Mouse (Mus musculus) intestine, postnatal 0 days (tissue): Measurements from ENCODE around the gene Uhrf1bp1l. TPM values are rescaled to one million over a fixed set of nuclear protein-coding genes. Genes with fewer than 3 reads are reported as not detected.

Experiments used
- ATAC-seq: fragments of 200-750 bp; cut with Nextera tagmentation; 2 replicates; pipeline ENCODE4 v1.8.0; 2017; ENCODE audit warnings: mild to moderate bottlenecking, moderate TSS enrichment, moderate library complexity
- H3K27ac ChIP-seq: fragments of 300-500 bp; sonication (generic); 2 replicates; pipeline ENCODE4 v1.5.1; 2014; ENCODE audit warnings: mild to moderate bottlenecking, low read depth, low read length, moderate library complexity
- H3K27me3 ChIP-seq: fragments of 300-500 bp; sonication (generic); replicated peaks from 2 replicates; pipeline ENCODE4 v1.6.1; 2014; ENCODE audit warnings: low read length, mixed read lengths; ENCODE audit not compliant: control insufficient read depth, insufficient read depth
- H3K36me3 ChIP-seq: fragments of 300-500 bp; sonication (generic); 2 replicates; pipeline ENCODE4 v1.6.1; 2014; ENCODE audit warnings: mild to moderate bottlenecking, moderate library complexity; ENCODE audit not compliant: control insufficient read depth, insufficient read depth
- H3K4me1 ChIP-seq: fragments of 300-500 bp; sonication (generic); replicated peaks from 2 replicates; pipeline ENCODE4 v1.6.1; 2014; ENCODE audit warnings: antibody characterized with exemption, low read length, mixed read lengths; ENCODE audit not compliant: control insufficient read depth, insufficient read depth
- H3K4me2 ChIP-seq: fragments of 300-500 bp; sonication (generic); replicated peaks from 2 replicates; pipeline ENCODE4 v1.6.1; 2014; ENCODE audit warnings: low read depth, mild to moderate bottlenecking, moderate library complexity
- H3K4me3 ChIP-seq: fragments of 300-500 bp; sonication (generic); 2 replicates; pipeline ENCODE4 v1.5.1; 2014; ENCODE audit warnings: low read depth, low read length
- H3K9ac ChIP-seq: fragments of 300-500 bp; sonication (generic); 2 replicates; pipeline ENCODE4 v1.6.1; 2014; ENCODE audit warnings: mild to moderate bottlenecking, low read depth, low read length
- H3K9me3 ChIP-seq: fragments of 300-500 bp; sonication (generic); 2 replicates; pipeline ENCODE4 v1.6.1; 2016; ENCODE audit warnings: mixed run types; ENCODE audit not compliant: control insufficient read depth
- CTCF ChIP-seq: sonication (generic); IDR thresholded peaks from 2 replicates; pipeline ENCODE4 v1.5.1; 2016; ENCODE audit warnings: low read depth, mild to moderate bottlenecking, control low read depth, antibody characterized with exemption, moderate library complexity
- WGBS: fragments of 180-500 bp; shearing (Covaris S2); extraction: QIAGEN DNeasy Blood & Tissue Kit; methylation state at CpG from one replicate; pipeline ENCODE4 v1.1.7; 2014; 5-methylcytosine and 5-hydroxymethylcytosine counted together
- polyA plus RNA-seq: library from polyadenylated mRNA; unstranded; fragments of >200 nt; fragmentation: Nextera tagmentation; extraction: Ambion mirVana; gene quantifications from 2 replicates; pipeline ENCODE4 v1.2.1, GENCODE M21; 2015

The Uhrf1bp1l gene
- polyA plus RNA-seq, 1 experiment from 2014 or later: 8.0 TPM

DNA sequence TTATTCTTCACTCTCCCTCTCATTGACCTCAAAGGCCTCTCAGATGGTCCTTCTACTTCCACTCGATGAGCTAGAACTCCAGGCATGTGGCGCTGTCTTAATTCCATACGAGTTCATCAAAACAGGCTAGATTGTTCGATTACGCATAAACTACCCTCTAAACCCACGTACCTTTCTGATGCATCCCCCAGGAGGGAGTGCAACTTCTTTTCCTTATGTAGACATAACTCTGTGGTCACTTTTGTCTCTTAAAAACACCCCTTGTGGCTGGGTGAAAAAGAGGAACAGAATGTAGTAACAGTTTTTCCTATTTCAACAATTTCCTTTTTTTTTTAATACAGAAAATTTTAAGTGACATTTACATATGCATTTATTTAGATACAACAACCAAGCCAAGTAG is 3.8 kb upstream of the Uhrf1bp1l start:
- WGBS: 80% methylated on average over 6 of the region's 6 CpGs

GRCm38 (mm10) chr10:89743266-89743665 is 1.5 kb upstream of the Uhrf1bp1l start:
- TF ChIP-seq CTCF: no peak
- Histone ChIP-seq H3K9me3 (no peaks in the 10 kb centered on the region), H3K4me1 (peaks cover 6% of the 10 kb centered on the region; the same call in 1 of the 2 replicates), H3K36me3 (no peaks in the 10 kb centered on the region), H3K9ac (no peak overlapping the region), H3K27me3 (0 out of 2 replicates have a peak, but pooled peaks cover 2% of the 10 kb centered on the region), H3K27ac (no peak overlapping the region), H3K4me2 (no peak overlapping the region), H3K4me3 (no peak overlapping the region)
- ATAC-seq: no peak
- 62% methylated on average over 4 of the region's 4 CpGs for WGBS

More for the DNA sequence above, 3.8 kb upstream of the Uhrf1bp1l start:
- H3K9me3 ChIP-seq: no peaks in the 10 kb centered on the region
- 0 out of 2 replicates have a peak, but pooled peaks cover 2% of the 10 kb centered on the region for H3K27me3 ChIP-seq
- H3K27ac ChIP-seq: no peak overlapping the region
- H3K9ac ChIP-seq: no peak overlapping the region
- no peak for TF ChIP-seq CTCF
- no peaks in the 10 kb centered on the region for H3K36me3 ChIP-seq
- no peak overlapping the region for H3K4me2 ChIP-seq
- no peak for ATAC-seq
- no peaks in the 10 kb centered on the region for H3K4me1 ChIP-seq
- H3K4me3 ChIP-seq: no peak overlapping the region

DNA sequence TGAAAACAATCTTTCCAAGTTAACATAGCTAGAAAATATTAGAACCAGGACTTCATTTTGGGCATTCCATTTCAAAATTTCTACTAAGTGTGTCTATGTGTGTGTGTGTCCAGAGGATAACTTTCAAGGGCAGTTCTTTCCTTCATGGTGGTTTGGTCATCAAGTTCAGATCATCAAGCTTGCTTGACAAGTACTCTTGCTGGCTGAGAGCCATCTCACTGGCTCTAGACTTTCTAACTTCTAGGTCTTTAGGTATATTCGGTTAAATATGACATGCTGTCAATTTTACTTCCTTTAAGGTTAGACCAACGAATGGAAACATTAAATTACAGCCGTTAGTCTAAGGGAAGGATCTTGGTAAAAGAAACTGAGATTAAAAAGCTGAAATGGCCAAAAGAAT is 450 bp upstream of the Uhrf1bp1l start:
- H3K9me3 ChIP-seq: no peaks in the 10 kb centered on the region
- no peaks in the 10 kb centered on the region for H3K36me3 ChIP-seq
- 0 out of 2 replicates have a peak, but pooled peaks cover 2% of the 10 kb centered on the region for H3K27me3 ChIP-seq
- H3K4me1 ChIP-seq: peaks cover 6% of the 10 kb centered on the region; the same call in 1 of the 2 replicates
- 0 out of 2 replicates have a peak overlapping the region, but pooled peaks have one; percentile 92 for H3K9ac ChIP-seq
- peak overlapping the region; percentile 93 for H3K4me2 ChIP-seq
- no peak for TF ChIP-seq CTCF
- H3K27ac ChIP-seq: no peak overlapping the region
- 19% methylated on average over 3 of the region's 3 CpGs for WGBS
- no peak for ATAC-seq
- H3K4me3 ChIP-seq: peak overlapping the region; percentile 92

- TF ChIP-seq CTCF: no peak
- ATAC-seq: no peak
- Histone ChIP-seq H3K9me3 (no peaks in the 10 kb centered on the region), H3K27ac (peak overlapping the region; percentile 84), H3K36me3 (no peaks in the 10 kb centered on the region), H3K27me3 (no peaks in the 10 kb centered on the region), H3K9ac (peak overlapping the region; percentile 92), H3K4me3 (peak overlapping the region; percentile 92), H3K4me1 (peaks cover 6% of the 10 kb centered on the region; the same call in 1 of the 2 replicates), H3K4me2 (peak overlapping the region; percentile 93)
- under 1% methylated on average over 14 of the region's 14 CpGs for WGBS
These were observed 852 bp downstream of the Uhrf1bp1l start for GRCm38 (mm10) chr10:89745666-89746020.

GRCm38 (mm10) chr10:89746581-89746980 is 1.8 kb downstream of the Uhrf1bp1l start:
- Histone ChIP-seq H3K4me3 (no peak overlapping the region), H3K36me3 (no peaks in the 10 kb centered on the region), H3K4me2 (no peak overlapping the region), H3K9me3 (no peaks in the 10 kb centered on the region), H3K27ac (no peak overlapping the region), H3K9ac (no peak overlapping the region), H3K4me1 (peaks cover 6% of the 10 kb centered on the region; the same call in 1 of the 2 replicates), H3K27me3 (no peaks in the 10 kb centered on the region)
- WGBS: 67% methylated on average over 3 of the region's 3 CpGs
- TF ChIP-seq CTCF: no peak
- ATAC-seq: no peak

DNA sequence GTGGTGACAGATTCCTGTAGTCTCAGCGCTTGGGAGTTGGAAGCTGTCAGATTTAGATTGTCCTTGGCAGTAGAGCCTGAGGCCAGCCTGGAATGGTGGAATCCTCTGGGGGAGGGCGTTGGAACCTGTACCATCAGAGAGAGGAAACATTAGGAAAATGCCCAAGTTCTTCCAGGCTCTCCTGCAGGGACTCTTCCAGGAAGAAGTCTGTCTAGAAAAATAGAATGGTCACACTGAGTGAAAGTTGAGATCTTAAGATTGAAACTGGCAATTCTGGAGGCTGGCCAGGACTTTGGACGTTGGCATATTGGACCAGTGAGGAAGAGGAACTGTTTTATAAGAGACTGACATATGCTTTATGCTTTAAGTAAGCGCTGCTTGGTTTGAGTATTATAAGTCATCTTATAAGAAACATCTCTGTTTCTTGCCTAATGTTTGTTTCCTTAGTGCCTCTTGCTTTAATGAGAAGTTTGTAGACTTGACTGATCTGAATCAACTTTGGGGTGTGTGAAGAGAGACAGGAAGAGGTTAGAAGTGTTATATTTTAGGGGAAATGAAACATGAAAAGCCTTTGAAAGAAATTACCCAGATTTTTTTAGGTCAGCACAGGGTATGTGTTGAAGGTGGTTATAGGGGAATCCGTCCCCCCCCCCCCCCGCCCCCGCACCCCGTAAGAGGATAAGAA is 2.6 kb downstream of the Uhrf1bp1l start:
- Histone ChIP-seq H3K9me3 (no peaks in the 10 kb centered on the region), H3K4me1 (peaks cover 6% of the 10 kb centered on the region; the same call in 1 of the 2 replicates), H3K4me2 (peak overlapping the region; percentile 35), H3K36me3 (no peaks in the 10 kb centered on the region), H3K27me3 (no peaks in the 10 kb centered on the region), H3K4me3 (no peak overlapping the region), H3K27ac (no peak overlapping the region), H3K9ac (no peak overlapping the region)
- WGBS: 73% methylated on average over 8 of the region's 8 CpGs
- no peak for TF ChIP-seq CTCF
- no peak for ATAC-seq
